Mouse (Mus musculus) right cerebral cortex, postnatal 10 days (tissue): ENCODE measurements around the gene Prr12.
"Not testable (repeated sequence)": the region's sequence is repeated elsewhere in the genome, so short reads cannot be mapped to it uniquely, and the experiment has no call there.

Experiments used
- DNase-seq, 2 experiments: peaks; one replicate each; pipeline ENCODE4 v3.0.0; 2021; ENCODE audit warnings: low spot score in 2 of 2

The Prr12 gene

GRCm38 (mm10) chr7:45052862-45053116, at the start of gene Prr12:
TSS of gene Prr12 (minus strand) at chr7:45052881.
- no peak for DNase-seq

GRCm38 (mm10) chr7:45102441-45102840, 49.8 kb upstream of the Prr12 start:
- DNase-seq: no peak

- DNase-seq: no peak
These were observed 47.4 kb upstream of the Prr12 start for GRCm38 (mm10) chr7:45100046-45100445.

GRCm38 (mm10) chr7:45098541-45099240, 46.0 kb upstream of the Prr12 start:
- DNase-seq: no peak

- DNase-seq: no peak
These were observed 44.8 kb upstream of the Prr12 start for GRCm38 (mm10) chr7:45097479-45097878.

GRCm38 (mm10) chr7:45095965-45096364, 43.3 kb upstream of the Prr12 start:
- DNase-seq: not testable (repeated sequence)

- DNase-seq: no peak
These were observed 42.7 kb upstream of the Prr12 start for GRCm38 (mm10) chr7:45095367-45095766.

GRCm38 (mm10) chr7:45094121-45094520, 41.4 kb upstream of the Prr12 start:
- DNase-seq: no peak

- DNase-seq: no peak
These were observed 40.8 kb upstream of the Prr12 start for GRCm38 (mm10) chr7:45093516-45093905.

- DNase-seq: no peak
These were observed 40.3 kb upstream of the Prr12 start for GRCm38 (mm10) chr7:45092828-45093515.

GRCm38 (mm10) chr7:45092048-45092447, 39.4 kb upstream of the Prr12 start, which contains the start of gene Rcn3:
TSS of gene Rcn3 (minus strand) at chr7:45092221.
- peak; percentile 83 to 87 for DNase-seq

GRCm38 (mm10) chr7:45091001-45091990, 38.6 kb upstream of the Prr12 start:
- no peak for DNase-seq

- no peak for DNase-seq
These were observed 37.7 kb upstream of the Prr12 start for GRCm38 (mm10) chr7:45090251-45090977.

- no peak for DNase-seq
These were observed 35.9 kb upstream of the Prr12 start for GRCm38 (mm10) chr7:45088597-45088996.

GRCm38 (mm10) chr7:45086084-45086483, 33.4 kb upstream of the Prr12 start:
- DNase-seq: no peak

GRCm38 (mm10) chr7:45083300-45083890, 30.7 kb upstream of the Prr12 start:
- DNase-seq: no peak

- DNase-seq: peak in 1 of 2 experiments; percentile 57
These were observed 30.0 kb upstream of the Prr12 start for GRCm38 (mm10) chr7:45082401-45083299.

- DNase-seq: no peak
These were observed 28.3 kb upstream of the Prr12 start for GRCm38 (mm10) chr7:45081016-45081415.

- DNase-seq: peak; percentile 91 to 94
These were observed 27.2 kb upstream of the Prr12 start for GRCm38 (mm10) chr7:45079856-45080255.

- peak; percentile 65 to 78 for DNase-seq
These were observed 25.8 kb upstream of the Prr12 start for GRCm38 (mm10) chr7:45078513-45078912.
